Mouse (Mus musculus): ENCODE measurements at regions not wholly inside any gene's neighbourhood (a gene's known extent, or its start where the extent isn't known, plus 50 kb on each side); places are given as distances from the start of the nearest gene placed in this dataset.

DNA sequence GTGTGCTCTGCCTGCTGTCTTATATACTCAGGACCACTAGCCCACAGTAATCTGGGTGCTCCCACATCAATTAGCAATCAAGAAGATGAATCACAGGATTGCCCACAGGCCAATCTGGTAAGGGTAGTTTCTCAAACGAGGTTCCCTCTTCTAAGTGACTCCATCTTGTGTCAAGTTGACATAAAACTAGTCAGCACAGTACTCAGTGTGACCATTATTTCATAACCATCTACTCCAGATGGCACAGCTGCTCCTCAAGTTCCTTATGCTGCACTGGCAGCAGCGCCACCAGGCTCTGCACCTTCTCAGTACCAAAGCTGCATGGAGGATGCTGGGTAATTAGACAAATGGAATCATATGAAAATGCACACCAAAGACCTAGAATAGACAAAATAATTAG is 175.6 kb upstream of the B3galt2 start:
- ATAC-seq (replicated peaks; ENCODE audit: insufficient number of reproducible peaks, insufficient read depth, low FRiP score, low read depth) = no peak

GRCm38 (mm10) chr1:143466092-143466491 is 174.4 kb upstream of the B3galt2 start:
- no peaks in the 10 kb centered on the region for H3K27me3 ChIP-seq
- H3K4me2 ChIP-seq = no peak overlapping the region
- ATAC-seq (replicated peaks; ENCODE audit: insufficient number of reproducible peaks, insufficient read depth, low FRiP score, low read depth) = no peak
- 84% methylated on average over 3 of the region's 3 CpGs for WGBS
- no peaks in the 10 kb centered on the region for H3K4me1 ChIP-seq (replicated peaks)
- no peak overlapping the region for H3K27ac ChIP-seq
- no peaks in the 10 kb centered on the region for H3K36me3 ChIP-seq
- no peaks in the 10 kb centered on the region for H3K9me3 ChIP-seq (replicated peaks)
- H3K9ac ChIP-seq = no peak overlapping the region
- no peak overlapping the region for H3K4me3 ChIP-seq

More for the DNA sequence above, 175.6 kb upstream of the B3galt2 start:
- no peak overlapping the region for H3K9ac ChIP-seq
- no peak overlapping the region for H3K4me2 ChIP-seq
- H3K9me3 ChIP-seq (replicated peaks) = no peaks in the 10 kb centered on the region
- H3K4me3 ChIP-seq = no peak overlapping the region
- 60% methylated on average over 2 of the region's 2 CpGs for WGBS
- no peak overlapping the region for H3K27ac ChIP-seq
- no peaks in the 10 kb centered on the region for H3K4me1 ChIP-seq (replicated peaks)
- H3K36me3 ChIP-seq = no peaks in the 10 kb centered on the region
- no peaks in the 10 kb centered on the region for H3K27me3 ChIP-seq

GRCm38 (mm10) chr1:143475329-143475728 is 165.1 kb upstream of the B3galt2 start:
- no peak overlapping the region for H3K27ac ChIP-seq
- no peak for ATAC-seq (replicated peaks; ENCODE audit: insufficient number of reproducible peaks, insufficient read depth, low FRiP score, low read depth)
- H3K4me3 ChIP-seq = no peak overlapping the region
- H3K36me3 ChIP-seq = no peaks in the 10 kb centered on the region
- no peak overlapping the region for H3K4me2 ChIP-seq
- no peaks in the 10 kb centered on the region for H3K27me3 ChIP-seq
- no peaks in the 10 kb centered on the region for H3K9me3 ChIP-seq (replicated peaks)
- no peak overlapping the region for H3K9ac ChIP-seq
- no peaks in the 10 kb centered on the region for H3K4me1 ChIP-seq (replicated peaks)
- WGBS = 83% methylated on average over 2 of the region's 2 CpGs

DNA sequence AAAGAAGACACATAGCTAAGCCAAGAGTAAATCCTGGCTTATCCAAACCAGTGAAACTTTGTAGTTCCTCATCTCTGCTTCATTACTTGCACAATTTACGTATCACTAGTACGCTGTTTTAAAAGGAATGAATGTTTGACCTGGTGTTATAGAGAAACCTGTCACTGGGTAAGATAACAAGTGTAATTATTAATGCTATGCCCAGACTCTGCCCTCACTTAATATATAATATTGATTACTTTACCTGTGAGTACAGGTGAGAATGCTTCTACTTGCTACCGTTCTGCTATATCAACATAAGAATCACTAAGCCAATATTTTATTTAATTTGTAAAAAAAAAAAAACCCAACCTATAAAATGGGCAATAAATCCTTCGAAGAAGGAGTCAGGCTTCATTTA is 157.1 kb upstream of the B3galt2 start:
- Histone ChIP-seq H3K9ac (no peak overlapping the region), H3K4me1 (replicated peaks) (no peaks in the 10 kb centered on the region), H3K4me2 (no peak overlapping the region), H3K9me3 (replicated peaks) (no peaks in the 10 kb centered on the region), H3K27ac (no peak overlapping the region), H3K36me3 (no peaks in the 10 kb centered on the region), H3K4me3 (no peak overlapping the region), H3K27me3 (no peaks in the 10 kb centered on the region)
- no peak for ATAC-seq (replicated peaks; ENCODE audit: insufficient number of reproducible peaks, insufficient read depth, low FRiP score, low read depth)
- WGBS = 88% methylated on average over 4 of the region's 4 CpGs

GRCm38 (mm10) chr1:143484936-143485335 is 155.5 kb upstream of the B3galt2 start:
- Histone ChIP-seq H3K9me3 (replicated peaks) (no peaks in the 10 kb centered on the region), H3K27me3 (no peaks in the 10 kb centered on the region), H3K4me2 (no peak overlapping the region), H3K4me1 (replicated peaks) (no peaks in the 10 kb centered on the region), H3K4me3 (no peak overlapping the region), H3K9ac (no peak overlapping the region), H3K36me3 (no peaks in the 10 kb centered on the region), H3K27ac (no peak overlapping the region)
- WGBS = 69% methylated on average over 1 of the region's 1 CpGs
- no peak for ATAC-seq (replicated peaks; ENCODE audit: insufficient number of reproducible peaks, insufficient read depth, low FRiP score, low read depth)

- no peaks in the 10 kb centered on the region for H3K27me3 ChIP-seq
- H3K9me3 ChIP-seq (replicated peaks) = no peaks in the 10 kb centered on the region
- no peak for ATAC-seq (replicated peaks; ENCODE audit: insufficient number of reproducible peaks, insufficient read depth, low FRiP score, low read depth)
- H3K4me3 ChIP-seq = no peak overlapping the region
- H3K4me1 ChIP-seq (replicated peaks) = no peaks in the 10 kb centered on the region
- 63% methylated on average over 8 of the region's 8 CpGs for WGBS
- no peak overlapping the region for H3K27ac ChIP-seq
- no peaks in the 10 kb centered on the region for H3K36me3 ChIP-seq
- H3K9ac ChIP-seq = no peak overlapping the region
- H3K4me2 ChIP-seq = no peak overlapping the region
These were observed 143.4 kb upstream of the B3galt2 start for GRCm38 (mm10) chr1:143497092-143497491.

DNA sequence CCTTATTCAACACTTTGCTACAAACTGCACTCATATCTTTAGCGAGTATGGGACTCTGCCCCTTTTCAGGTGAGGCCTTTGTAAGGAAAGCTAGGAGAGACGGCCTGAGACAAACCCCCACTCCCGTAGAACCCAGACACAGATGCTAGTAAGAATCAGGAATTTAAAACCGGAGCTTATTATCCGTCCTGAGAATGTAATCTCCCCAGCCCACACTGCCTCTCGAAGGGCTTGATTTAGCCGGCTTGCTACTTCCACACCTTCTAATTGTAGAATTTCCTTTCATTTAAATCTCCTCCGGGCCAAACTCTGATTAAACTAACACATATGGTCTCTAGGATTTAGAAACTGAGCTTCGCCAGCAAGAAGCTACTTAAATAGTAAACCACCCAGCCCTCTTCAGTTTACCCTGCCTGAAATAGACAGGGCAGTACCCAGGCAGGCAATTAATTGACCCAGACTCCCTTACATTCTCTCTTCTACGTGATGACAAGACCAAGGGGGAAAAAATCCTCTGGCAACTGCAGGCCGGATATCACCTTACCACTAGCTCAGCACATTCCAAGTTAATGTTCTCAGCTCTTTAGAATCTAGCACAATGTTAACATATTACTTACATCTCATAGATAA is 136.9 kb upstream of the B3galt2 start:
- Histone ChIP-seq H3K4me3 (no peak overlapping the region), H3K9me3 (replicated peaks) (no peaks in the 10 kb centered on the region), H3K4me1 (replicated peaks) (peaks cover 6% of the 10 kb centered on the region), H3K27me3 (no peaks in the 10 kb centered on the region), H3K9ac (no peak overlapping the region), H3K27ac (peak overlapping the region; percentile 52), H3K36me3 (no peaks in the 10 kb centered on the region), H3K4me2 (peak overlapping the region; percentile 24)
- ATAC-seq (replicated peaks; ENCODE audit: insufficient number of reproducible peaks, insufficient read depth, low FRiP score, low read depth) = peak; percentile 69
- WGBS = 23% methylated on average over 11 of the region's 11 CpGs

- Histone ChIP-seq H3K4me3 (no peak overlapping the region), H3K9me3 (replicated peaks) (no peaks in the 10 kb centered on the region), H3K36me3 (no peaks in the 10 kb centered on the region), H3K9ac (no peak overlapping the region), H3K27ac (no peak overlapping the region), H3K27me3 (no peaks in the 10 kb centered on the region), H3K4me1 (replicated peaks) (peaks cover 6% of the 10 kb centered on the region), H3K4me2 (no peak overlapping the region)
- 52% methylated on average over 3 of the region's 3 CpGs for WGBS
- no peak for ATAC-seq (replicated peaks; ENCODE audit: insufficient number of reproducible peaks, insufficient read depth, low FRiP score, low read depth)
These were observed 136.4 kb upstream of the B3galt2 start for GRCm38 (mm10) chr1:143504066-143504440.

DNA sequence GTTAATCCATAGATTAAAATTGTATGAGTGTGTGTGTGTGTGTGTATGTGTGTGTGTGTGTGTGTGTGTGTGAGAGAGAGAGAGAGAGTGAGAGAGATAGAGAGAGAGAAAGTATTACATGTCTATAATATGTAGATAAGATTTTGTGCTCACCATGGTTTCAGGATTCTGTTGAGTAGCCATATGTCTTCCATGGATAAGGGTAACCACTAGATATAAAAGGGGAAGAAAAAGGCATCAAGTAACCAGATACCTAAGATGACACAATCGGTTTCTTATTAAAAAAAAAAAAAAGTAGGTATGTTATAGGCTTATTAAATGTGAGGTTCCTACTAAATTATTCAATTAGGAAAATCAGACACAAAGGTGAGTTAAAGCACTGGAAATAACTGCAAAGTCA is 135.1 kb upstream of the B3galt2 start:
- H3K4me2 ChIP-seq = no peak overlapping the region
- 91% methylated on average over 1 of the region's 1 CpGs for WGBS

GRCm38 (mm10) chr1:143523831-143524521 is 116.5 kb upstream of the B3galt2 start:
- Histone ChIP-seq H3K9ac (no peak overlapping the region), H3K4me3 (no peak overlapping the region), H3K27ac (no peak overlapping the region), H3K27me3 (no peaks in the 10 kb centered on the region), H3K4me2 (peak overlapping the region; percentile 30; the same call in 1 of the 2 replicates), H3K36me3 (no peaks in the 10 kb centered on the region), H3K9me3 (replicated peaks) (no peaks in the 10 kb centered on the region), H3K4me1 (replicated peaks) (peaks cover 12% of the 10 kb centered on the region)
- ATAC-seq (replicated peaks; ENCODE audit: insufficient number of reproducible peaks, insufficient read depth, low FRiP score, low read depth) = no peak
- WGBS = 39% methylated on average over 6 of the region's 6 CpGs

More for the DNA sequence above, 135.1 kb upstream of the B3galt2 start:
- no peaks in the 10 kb centered on the region for H3K36me3 ChIP-seq
- no peak for ATAC-seq (replicated peaks; ENCODE audit: insufficient number of reproducible peaks, insufficient read depth, low FRiP score, low read depth)
- no peaks in the 10 kb centered on the region for H3K9me3 ChIP-seq (replicated peaks)
- no peak overlapping the region for H3K4me3 ChIP-seq
- no peak overlapping the region for H3K9ac ChIP-seq
- H3K4me1 ChIP-seq (replicated peaks) = peaks cover 6% of the 10 kb centered on the region
- H3K27ac ChIP-seq = no peak overlapping the region
- H3K27me3 ChIP-seq = no peaks in the 10 kb centered on the region

DNA sequence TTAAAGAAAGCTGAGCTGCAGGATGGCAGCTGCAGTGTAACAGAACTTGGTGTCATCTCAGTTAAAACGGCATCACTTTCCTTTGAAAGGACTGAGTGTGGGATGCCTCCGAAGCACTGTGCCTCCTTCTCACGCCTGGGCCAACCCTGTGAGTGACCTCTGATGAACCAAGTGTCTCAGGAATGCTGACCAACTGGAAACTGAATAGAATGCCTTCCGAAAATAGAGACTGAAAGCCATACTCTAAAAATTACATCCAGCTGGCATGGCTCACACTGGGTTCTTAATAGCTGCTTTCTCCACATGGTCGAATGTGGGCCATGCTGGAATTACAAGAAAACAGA is 116.0 kb upstream of the B3galt2 start:
- Histone ChIP-seq H3K27me3 (no peaks in the 10 kb centered on the region), H3K4me2 (peak overlapping the region; percentile 30; the same call in 1 of the 2 replicates), H3K9ac (no peak overlapping the region), H3K9me3 (replicated peaks) (no peaks in the 10 kb centered on the region), H3K27ac (peak overlapping the region; percentile 8; the same call in 1 of the 2 replicates), H3K4me3 (no peak overlapping the region), H3K36me3 (no peaks in the 10 kb centered on the region), H3K4me1 (replicated peaks) (peaks cover 12% of the 10 kb centered on the region)
- 29% methylated on average over 5 of the region's 5 CpGs for WGBS
- peak; percentile 55; the same call in 1 of the 2 replicates for ATAC-seq (replicated peaks; ENCODE audit: insufficient number of reproducible peaks, insufficient read depth, low FRiP score, low read depth)

DNA sequence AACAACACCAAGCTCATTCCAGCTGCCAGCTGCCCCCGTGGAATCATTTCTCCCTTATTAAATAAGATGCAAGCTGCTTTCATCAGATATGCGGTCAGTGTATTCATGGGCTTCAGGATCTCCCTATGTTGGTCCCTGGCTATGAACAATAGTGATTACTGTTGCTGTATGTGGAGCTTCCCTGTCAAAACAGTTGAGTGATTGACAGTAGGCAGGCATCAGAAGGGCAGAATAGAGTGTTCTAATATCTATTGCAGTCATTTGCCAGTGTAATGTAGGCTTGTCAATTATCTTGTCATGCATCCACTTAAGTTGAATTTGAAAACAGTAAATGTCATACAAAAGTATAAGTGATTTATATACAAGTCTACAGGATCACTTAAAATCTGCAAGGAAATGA is 100.2 kb upstream of the B3galt2 start:
- Histone ChIP-seq H3K9ac (no peak overlapping the region), H3K36me3 (no peaks in the 10 kb centered on the region), H3K27ac (no peak overlapping the region), H3K9me3 (replicated peaks) (no peaks in the 10 kb centered on the region), H3K27me3 (no peaks in the 10 kb centered on the region), H3K4me1 (replicated peaks) (peaks cover 7% of the 10 kb centered on the region; the same call in 1 of the 2 replicates), H3K4me3 (no peak overlapping the region), H3K4me2 (no peak overlapping the region)
- 89% methylated on average over 2 of the region's 2 CpGs for WGBS
- ATAC-seq (replicated peaks; ENCODE audit: insufficient number of reproducible peaks, insufficient read depth, low FRiP score, low read depth) = no peak
